Mouse (Mus musculus) cerebellum, adult 9-11 months (tissue): ENCODE measurements around the gene Ube2c.

Experiments used
- DNase-seq: peaks from one replicate; pipeline ENCODE4 v3.0.0; 2022

Ube2c gene

DNA sequence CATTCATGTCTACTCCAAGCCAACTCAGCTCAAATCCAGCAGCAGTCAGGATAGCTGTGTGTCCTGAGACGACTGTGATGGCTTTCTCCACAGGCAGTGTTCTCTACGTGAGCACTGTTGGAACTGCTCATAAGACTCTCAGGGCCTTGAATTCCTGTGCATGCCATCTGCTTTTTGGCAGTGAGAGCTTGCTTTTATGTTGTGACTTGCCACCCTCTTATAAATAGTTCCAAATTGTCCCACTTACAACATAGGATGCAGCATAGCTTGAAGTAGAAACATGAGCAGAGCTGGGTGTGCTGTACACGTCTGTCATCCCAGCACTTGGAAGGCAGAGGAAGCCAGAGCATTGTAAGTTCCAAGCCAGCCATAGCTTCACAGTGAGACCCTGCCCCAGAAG lies 3.9 kb upstream of the Ube2c start:
- no peak for DNase-seq

DNA sequence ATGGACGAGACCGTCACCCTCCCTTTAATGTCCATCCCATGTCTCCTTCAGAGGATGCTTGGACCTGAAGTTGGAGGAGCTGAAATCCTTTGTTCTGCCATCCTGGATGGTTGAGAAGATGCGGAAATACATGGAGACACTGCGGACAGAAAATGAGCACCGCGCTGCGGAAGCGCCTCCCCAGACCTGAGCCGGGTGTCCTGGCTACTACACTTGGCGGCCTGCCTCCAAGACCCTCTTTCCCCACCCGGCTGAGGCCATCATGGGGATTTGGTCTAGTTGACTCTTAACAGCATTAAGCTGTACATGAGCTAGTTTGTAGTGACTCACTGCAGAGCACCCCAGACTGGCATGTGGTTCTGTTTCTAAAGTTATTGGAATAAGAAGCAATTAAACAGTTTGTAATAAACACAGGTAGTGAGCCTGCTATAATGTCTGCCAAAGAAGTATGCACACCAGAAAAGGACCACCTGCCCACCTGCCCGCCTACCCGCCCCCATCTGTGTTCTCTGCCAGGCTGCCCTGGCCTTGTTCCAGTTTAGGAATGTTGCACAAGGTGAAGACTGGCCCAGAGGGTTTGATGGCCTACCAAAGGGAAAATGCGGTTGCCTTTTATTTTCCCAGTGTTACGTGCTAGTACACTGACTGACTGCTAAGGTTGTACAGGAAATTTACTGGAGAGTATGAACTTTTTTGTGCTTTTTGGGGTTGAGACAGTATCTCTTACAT lies 1.7 kb upstream of the Ube2c start:
- DNase-seq, result no peak

DNA sequence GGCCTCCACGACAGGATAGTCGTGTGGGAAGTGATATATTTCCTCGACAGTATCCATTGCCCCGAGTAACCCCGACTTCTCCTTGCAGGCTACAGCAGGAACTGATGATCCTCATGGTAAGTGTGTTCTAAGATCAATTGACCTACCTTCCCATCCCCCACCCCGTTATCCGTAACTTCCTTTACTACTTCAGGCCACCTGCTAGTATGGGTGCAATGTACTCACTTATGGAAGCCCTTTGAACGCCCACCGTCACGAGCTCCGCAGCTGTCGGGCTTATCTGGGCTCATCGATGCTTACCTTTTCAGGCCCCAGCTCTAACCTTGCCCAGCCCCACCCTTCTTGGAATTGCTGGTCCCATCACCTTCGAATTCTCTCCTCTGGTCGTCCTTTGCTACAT lies 581 bp downstream of the Ube2c start:
- DNase-seq, result no peak

DNA sequence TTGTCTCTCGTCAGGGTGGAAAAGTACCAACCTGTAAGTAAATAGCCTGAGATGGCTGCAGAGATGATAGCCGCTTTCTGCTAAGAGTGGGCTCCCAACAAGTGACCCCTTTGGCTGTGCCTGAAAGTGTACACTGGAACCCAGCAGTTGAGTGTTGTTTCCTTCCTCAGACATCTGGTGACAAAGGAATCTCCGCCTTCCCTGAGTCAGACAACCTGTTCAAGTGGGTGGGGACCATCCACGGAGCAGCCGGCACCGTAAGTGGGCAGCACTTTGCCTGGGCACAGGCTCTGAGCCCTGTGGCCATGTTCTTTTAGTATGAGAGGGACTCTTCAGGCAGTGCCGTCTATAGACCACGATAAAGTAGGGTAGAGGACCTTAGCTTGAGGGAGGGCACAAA lies 1.4 kb downstream of the Ube2c start:
- DNase-seq, result no peak

DNA sequence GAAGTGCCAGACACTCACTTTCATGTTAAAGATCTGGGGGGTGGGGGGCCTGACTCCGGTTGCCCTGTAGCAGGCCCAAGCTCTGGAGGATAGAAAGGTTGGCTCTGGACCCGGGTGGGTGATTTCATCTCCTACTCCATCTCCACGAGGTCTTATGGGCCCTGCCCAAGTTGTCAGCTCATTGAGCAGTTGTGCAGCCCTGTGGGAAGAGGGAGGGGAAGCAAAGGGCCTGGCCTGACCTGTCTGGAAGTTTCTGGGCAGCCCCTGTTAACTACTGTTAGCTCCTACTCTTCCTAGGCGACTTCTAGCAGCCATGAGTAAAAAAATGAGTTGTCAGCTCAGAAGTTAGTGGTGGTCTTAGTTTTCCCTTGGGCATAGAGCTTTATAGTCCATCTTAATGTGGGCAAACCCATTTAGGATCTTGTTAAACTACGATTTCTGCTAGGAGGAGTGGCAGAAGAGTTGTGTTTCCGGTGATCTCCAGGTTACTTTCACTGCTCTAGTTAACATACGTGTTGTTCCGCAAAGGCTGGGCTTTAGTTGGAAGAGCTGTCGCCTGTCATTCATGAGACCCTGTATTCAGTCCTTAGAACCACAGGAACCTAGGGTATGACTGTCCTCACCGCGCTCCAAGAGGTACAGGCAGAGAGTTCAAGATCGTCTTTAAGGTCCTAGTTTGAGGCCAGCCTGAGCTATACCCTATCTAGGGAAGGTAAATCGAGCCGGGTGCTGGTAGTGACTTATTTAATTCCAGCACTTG lies 3.7 kb downstream of the Ube2c start:
- no peak for DNase-seq

DNA sequence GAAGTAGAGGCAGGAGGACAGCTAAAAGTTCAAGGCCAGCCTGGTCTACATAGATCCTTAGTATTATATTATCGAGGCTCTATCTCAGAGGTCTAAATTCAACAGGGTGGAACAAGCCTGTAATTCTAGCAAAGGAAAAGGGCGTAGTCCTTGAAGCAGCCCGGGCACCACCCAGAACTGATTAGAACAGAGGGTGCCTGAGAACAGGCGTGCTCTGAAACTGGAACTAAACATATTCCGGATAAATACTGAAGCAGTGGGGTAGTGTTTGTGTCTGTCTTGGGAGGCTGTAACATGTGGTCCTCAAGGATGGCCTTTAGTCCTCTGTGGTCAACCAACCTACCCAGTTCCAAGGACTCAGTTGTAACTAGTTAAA lies 4.3 kb downstream of the Ube2c start:
- no peak for DNase-seq

DNA sequence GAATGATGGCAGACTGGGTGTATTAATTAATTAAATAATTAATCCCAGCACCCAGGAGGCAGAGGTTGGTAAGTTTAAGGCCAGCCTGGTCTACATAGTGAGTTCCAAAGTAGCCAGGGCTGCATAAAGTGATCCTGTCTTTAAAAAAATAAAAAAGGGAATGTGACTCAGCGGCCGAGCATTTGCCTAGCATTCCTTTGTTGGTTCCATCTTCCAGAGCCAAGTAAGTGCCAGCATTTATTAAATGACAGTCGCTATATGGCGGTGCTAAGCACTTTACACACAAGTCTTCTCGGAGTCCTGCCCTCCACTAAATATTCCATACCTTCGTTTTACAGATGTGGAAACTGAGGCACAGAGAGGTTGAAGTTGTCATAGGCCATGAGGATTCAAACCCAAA lies 6.4 kb downstream of the Ube2c start:
- DNase-seq, result no peak

DNA sequence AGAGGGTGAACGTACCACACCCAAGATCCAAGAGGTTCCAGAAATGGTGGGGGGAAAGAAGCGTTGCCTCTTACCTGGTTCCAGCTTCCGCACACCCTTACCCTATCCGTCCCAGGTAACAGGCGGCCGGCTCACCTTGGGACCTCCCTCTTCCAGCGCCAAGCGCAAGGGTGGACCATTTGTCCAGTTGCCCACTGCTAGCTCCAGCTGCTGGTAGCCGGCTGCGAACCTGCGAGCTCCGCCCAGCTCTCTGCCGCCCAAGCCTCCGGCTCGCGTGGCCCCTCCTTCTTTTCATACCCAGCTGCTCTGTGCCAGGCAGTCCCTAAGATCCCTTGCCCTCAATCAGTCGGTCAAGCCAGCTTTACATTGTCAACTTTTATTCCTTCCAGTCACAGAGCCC lies 7.1 kb downstream of the Ube2c start:
- DNase-seq, result no peak

DNA sequence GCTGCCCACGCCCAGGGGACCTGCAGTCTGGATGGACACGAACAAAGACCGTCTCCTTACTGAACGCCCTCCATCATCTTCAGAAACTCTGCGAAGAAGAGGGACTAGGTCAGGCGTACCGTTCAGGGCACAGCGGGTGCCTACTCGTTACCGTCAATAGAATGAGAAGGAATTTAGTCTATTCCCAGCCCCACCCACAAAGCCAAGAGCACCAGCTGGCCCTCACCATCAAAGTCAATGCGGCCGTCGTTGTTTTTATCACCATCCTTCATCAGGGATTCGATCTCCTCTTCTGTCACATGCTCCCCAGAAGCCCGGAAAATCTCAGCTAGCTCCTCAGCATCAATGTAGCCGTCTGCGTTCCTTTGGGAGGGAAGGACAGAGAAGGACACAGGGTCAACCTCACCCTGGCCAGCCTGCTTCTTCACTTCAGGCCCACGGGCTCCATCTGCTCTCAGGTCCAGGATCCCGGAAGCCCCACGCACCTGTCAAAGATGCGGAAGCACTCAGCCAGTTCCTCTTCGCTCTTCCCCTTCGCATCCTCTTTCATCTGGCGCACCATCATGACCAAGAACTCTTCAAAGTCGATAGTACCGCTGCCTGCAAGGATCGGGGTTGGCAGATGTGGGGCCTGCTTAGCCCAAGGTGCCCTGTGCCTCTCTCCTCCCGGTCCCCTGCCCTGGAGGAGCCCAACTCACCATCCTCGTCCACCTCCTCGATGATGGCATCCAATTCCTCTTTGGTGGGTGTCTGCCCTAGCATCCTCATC lies 7.7 kb downstream of the Ube2c start:
- no peak for DNase-seq

DNA sequence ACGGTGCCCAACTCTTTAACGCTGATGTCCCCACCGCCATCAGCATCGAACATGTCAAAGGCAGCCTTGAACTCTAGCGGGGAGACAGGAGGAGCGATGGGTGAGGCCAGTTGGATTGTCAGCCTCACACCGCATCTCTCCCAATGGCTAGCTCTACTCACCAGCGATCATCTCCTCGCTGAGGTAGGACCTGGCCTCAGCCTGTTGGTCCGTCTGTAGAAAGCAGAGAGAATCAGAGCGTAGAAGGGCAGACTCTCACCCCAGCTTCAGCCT lies 8.3 kb downstream of the Ube2c start:
- no peak for DNase-seq

DNA sequence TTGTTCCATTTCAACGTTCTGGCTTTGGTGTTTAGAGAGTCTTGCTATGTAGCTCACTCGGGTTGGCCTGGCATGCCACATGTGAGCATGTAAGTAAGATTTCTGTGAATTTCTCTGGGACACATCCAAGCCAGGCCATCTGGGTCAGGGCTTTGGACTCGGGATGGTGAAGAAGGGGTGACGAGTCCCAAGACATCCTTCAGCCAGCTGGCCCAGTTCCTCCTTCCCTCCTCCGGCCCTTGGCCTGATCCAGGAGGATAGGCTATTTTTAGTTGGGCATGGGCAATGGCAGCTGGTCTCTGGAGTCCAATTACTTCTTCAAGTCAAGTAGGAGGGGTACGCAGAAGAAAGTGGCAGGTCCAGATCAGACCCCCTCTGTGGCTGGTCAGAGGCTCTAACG lies 9.1 kb downstream of the Ube2c start:
- DNase-seq, result peak; percentile 48

DNA sequence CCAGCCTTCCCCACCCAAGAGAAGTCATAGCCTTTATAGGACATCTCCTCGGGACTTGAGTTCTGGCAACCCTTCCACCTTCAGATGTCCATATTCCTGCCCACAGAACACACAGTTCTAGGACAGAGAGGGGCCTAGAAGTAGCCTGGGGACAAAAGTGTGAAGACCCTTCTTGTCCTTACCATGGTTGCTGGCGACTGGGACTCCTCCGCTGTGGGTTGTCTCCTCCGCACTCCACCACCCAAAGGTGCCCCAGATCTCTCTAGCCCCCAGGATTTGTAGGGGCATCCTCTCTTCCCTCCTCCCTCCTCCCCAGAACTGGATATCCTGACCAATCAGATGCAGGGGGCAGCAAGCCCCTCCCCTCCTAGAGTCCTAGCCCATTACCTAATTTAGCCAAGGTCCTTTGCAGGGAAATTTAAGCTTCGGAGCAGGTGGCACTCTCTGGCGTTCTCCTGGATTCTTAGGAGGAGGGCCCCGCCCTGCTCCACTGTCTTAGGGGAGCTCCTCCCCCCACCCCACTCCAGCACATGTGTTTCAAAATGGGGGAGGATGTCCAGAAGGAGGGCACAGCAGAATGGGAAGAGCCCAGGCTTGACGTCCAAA lies 9.9 kb downstream of the Ube2c start, which contains the start of gene Tnnc2:
Gene Tnnc2 (minus strand): TSS at position 487 of the 606 bp plus-strand sequence.
- no peak for DNase-seq

DNA sequence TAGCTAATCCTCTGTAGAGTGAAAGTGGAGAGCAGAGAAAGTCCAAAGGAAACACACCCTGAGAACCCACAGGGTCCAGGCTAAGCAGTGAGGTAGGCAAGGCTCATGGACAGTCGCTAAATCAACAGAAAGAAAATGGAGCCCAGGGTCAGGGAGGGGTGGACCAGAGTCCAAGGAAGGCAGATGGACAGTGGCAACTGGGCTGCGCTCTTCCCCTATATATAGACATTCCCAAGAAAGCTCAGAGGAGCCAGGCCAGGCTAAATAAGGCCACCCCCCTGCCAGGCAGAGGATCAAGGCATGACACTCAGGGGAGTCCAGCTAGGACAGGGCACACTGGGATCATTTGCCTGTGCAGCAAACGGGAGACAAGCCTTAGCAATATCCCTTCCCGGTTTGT lies 12.2 kb downstream of the Ube2c start:
- DNase-seq, result no peak

DNA sequence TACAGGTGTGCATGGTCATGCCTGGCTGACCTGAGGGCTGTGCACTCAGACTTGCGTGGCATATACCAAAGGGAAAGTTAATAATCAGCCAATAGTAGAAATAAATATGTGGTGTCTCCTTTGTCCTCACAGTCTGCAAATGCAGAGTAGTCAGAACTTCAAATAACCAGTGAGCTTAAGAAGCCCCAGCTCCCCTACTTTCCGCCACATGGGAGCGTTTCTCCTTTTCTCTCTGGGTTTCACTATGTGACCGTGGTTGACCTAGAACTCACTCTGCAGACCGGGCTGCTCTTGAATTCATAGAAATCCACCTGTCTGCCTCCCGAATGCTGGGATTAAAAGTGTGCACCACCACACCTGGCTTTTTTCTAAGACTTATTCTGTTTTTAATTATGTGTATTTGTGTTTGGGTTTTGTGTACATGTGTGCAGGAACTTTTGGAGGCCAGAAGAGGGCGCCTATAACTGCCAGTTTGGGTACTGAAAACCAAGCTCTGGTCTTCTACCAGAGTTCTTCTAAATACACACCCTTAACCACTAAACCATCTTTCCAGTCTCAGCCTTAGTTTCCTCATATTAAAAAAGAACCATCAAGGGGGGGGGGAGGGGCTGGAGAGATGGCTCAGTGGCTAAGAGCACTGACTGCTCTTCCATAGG lies 14.4 kb downstream of the Ube2c start:
- no peak for DNase-seq

DNA sequence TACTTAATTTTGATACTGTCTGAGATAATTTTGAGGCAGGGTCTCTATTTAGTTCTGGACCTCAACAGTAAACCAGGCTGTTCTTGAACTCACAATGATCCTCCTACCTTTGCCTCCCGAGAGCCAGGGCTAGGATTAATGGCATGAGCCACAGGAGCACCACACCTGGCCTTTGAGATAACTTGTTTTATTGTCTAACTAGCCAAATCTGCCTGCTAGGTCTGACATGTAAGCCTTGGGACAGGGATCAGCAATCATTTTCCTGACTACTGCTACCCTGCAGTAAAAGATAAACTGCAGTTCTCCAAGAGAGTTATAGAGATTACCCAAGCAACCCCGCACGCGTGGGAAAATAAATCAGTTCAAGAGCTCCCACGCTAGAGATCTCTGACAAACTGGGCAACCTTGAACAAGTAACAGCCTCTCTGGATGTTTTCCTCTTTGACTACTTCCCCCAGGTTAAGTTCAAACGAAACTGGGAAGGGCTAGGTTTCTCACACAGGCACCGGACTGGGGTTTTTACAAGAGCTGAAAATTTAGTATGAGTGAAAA lies 15.2 kb downstream of the Ube2c start:
- peak; percentile 40 for DNase-seq

DNA sequence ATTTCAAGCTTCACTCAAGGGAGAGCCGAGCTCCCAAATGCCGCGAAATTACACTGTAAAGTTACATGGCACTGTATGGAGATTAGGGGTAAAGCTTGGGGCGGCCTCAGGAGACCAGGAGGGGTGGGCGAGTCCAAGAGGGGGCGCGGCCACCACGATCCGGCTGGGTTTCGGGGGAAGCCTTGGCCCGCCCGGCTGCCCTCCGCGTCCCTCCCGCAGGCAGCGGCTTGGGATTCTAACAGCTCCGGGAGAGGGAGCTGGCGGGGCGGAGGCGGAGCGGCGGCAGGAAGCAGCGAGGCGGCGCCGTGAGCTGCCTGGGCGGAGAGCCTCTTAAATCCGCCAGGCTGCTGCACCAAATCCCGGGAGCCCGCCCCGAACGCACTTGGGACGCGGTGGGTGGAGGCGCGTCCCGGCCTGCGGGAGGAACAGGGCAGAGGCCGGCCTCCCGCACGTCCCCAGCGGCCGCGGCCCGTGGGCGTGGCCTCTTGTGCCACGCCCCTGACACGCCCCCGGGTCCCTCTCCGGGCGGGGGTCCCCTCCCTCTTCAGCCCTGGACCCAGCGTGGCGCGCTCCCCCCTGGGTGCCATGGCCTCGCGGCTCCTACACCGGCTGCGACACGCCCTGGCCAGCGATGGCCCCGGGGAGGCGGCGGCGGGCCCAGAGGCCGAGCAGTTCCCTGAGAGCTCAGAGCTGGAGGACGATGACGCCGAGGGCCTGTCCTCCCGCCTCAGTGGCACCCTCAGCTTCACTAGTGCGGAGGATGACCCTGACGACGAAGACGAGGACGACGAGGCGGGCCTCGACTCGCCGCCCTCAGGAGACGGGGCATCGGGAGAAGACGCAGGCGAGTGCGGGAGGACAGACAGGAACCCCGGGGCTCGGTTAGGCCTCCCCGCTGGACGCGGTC lies 16.0 kb downstream of the Ube2c start, which contains the start of gene Snx21:
Gene Snx21 (plus strand): TSS at position 343 of the 907 bp plus-strand sequence.
- peak; percentile 95 for DNase-seq

DNA sequence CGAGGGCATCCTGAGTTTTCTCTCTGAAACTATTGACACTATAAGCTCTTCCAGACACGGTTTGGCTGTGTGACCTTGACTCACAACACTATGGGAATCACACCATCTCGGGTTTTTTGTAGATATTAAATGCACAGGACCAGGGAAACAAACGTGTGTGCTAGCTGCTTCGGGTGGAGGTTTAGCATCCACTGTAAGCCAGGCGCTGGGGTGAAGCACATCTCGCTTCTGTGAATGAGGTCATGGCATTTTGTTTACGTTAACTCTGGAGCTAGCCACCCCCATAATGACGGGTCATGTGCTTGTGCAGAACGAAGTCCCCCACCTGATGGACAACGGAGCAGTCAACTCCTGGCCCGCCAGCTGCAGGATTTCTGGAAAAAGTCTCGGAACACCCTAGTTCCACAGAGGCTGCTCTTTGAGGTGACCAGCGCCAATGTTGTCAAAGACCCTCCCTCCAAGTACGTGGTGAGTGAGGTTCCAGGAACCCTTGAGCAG lies 16.7 kb downstream of the Ube2c start:
- DNase-seq, result peak; percentile 68

DNA sequence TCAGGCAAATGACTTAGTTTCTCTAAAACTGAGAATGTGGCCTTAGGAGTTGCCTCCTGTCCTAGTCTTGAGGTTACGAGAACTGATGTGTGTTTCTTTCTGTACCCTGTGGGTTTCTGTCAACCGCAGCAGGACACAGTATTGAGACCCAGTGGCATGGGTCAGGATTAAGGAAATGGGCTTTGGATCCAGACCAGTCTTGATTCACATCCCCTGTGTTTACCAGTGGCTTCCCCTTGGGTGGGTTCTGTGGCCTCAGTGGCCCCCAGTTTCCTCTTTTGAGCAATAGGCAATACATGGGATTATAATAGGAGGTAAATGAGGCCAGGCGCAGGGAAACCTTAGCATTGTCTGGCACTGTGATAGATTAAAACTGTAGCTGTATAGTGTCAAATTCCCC lies 17.3 kb downstream of the Ube2c start:
- DNase-seq, result peak; percentile 43

DNA sequence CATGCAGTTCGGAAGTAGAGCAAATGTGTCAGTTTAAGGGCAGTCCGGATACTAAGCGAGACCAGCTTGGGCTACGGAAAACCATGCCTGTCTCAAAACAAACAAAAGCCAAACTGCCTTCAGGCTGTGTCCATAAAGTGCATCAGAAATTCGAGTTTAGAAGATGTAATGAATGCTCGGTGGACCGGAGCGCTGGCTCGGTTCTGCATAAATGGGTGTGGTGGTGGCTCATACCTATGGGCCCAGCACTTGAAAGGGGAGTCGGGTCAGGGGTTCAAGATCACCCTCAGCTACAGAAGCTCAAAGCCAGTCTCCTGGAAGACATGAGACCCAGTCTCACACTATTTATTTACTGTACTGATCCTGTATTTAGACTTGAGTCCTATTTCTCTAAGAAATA lies 18.1 kb downstream of the Ube2c start:
- no peak for DNase-seq

DNA sequence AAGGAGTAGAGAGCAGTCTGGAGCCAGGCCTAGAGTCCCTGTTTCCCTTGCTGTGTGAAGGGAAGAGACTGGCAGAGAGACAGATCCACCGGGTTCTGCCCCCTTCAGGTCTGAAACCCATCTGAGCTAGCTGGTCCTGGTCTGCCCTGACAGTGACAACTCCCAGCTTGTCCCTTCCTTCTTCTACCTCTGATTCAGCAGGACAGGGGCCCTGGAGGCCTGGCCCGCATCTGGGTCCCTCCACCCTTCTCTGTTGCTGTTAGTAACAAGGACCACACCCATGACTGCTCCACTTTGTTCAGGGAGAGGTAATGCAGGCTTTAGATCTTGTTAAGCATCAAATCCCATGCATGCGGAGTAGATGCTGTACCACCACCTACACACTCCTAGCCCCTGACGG lies 18.7 kb downstream of the Ube2c start:
- no peak for DNase-seq

DNA sequence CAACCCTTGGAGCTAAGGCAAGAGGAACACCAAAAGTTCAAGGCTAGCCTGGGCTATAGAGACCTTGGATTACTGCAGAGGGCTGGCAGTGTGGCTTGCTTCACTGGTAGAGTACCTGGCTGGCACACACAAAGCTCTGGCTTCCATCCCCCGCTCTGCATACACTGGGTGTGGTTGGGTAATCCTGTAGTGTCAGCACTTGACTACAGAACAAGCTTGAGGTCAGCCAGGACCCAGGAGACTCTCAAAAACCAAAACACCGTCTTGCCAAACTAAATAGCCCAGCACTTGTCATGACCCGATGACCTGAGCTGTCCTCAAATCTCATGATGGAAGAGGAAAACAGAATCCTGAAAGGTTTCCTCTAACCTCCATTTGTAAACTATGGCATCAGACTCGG lies 20.8 kb downstream of the Ube2c start:
- DNase-seq, result no peak
